Comparison of ENCODE assay signal across 9 mouse cellular contexts in genomic region chr6:137205662-137206400, GRCm38 (mm10). TPM values are rescaled to one million over a fixed set of nuclear protein-coding genes. Genes with fewer than 3 reads are reported as not detected.
DNase-seq lines count a peak whose midpoint lies in the region; ATAC-seq lines count a peak whose summit lies in the region.
"Had no signal": no experiment of that assay in that cellular context is flagged by ENCODE, and none has a peak within 500 bp of the region (broad histone marks: within the 10 kb centered on the region; RNA-seq: fewer than 3 reads in every experiment).

No protein-coding gene starts in this region.

- 0 out of 2 replicates have a peak, but pooled peaks cover 4% of the 10 kb centered on the region for H3K9me3 ChIP-seq in intestine, embryonic 14.5 days (ENCODE audit: control insufficient read depth, low read length)
- H3K9me3 ChIP-seq in intestine, embryonic 15.5 days, result no peaks in the 10 kb centered on the region
- no peaks in the 10 kb centered on the region for H3K9me3 ChIP-seq in forebrain, embryonic 12.5 days
- no peaks in the 10 kb centered on the region for H3K9me3 ChIP-seq in midbrain, embryonic 15.5 days

- no peaks in the 10 kb centered on the region for H3K4me1 ChIP-seq in intestine, embryonic 14.5 days (replicated peaks; ENCODE audit: control insufficient read depth, insufficient read depth, low read length)
- no peaks in the 10 kb centered on the region for H3K4me1 ChIP-seq in intestine, embryonic 15.5 days (replicated peaks)
- H3K4me1 ChIP-seq in forebrain, embryonic 12.5 days, result no peaks in the 10 kb centered on the region
- H3K4me1 ChIP-seq in midbrain, embryonic 15.5 days, result no peaks in the 10 kb centered on the region
- H3K4me1 ChIP-seq: megakaryocyte, embryonic 14.5 days had no signal

- no peak overlapping the region for H3K27ac ChIP-seq in intestine, embryonic 14.5 days (ENCODE audit: low read depth)
- H3K27ac ChIP-seq in intestine, embryonic 15.5 days, result no peak overlapping the region
- no peak overlapping the region for H3K27ac ChIP-seq in forebrain, embryonic 12.5 days
- no peak overlapping the region for H3K27ac ChIP-seq in midbrain, embryonic 15.5 days

- H3K9ac ChIP-seq in intestine, embryonic 14.5 days (ENCODE audit: low read length), result no peak overlapping the region
- no peak overlapping the region for H3K9ac ChIP-seq in intestine, embryonic 15.5 days
- H3K9ac ChIP-seq in forebrain, embryonic 12.5 days, result no peak overlapping the region
- H3K9ac ChIP-seq in midbrain, embryonic 15.5 days, result no peak overlapping the region

- no peaks in the 10 kb centered on the region for H3K36me3 ChIP-seq in intestine, embryonic 14.5 days (ENCODE audit: control insufficient read depth, insufficient read depth, low read length)
- no peaks in the 10 kb centered on the region for H3K36me3 ChIP-seq in intestine, embryonic 15.5 days
- H3K36me3 ChIP-seq in forebrain, embryonic 12.5 days (replicated peaks), result no peaks in the 10 kb centered on the region
- H3K36me3 ChIP-seq in midbrain, embryonic 15.5 days (replicated peaks), result no peaks in the 10 kb centered on the region

- ATAC-seq in intestine, embryonic 14.5 days (replicated peaks; ENCODE audit: low FRiP score, low TSS enrichment, low read depth), result no peak
- no peak for ATAC-seq in intestine, embryonic 15.5 days
- peak; percentile 33; the same call in 1 of the 2 replicates for ATAC-seq in forebrain, embryonic 12.5 days (ENCODE audit: low FRiP score)
- peak; percentile 80 for ATAC-seq in midbrain, embryonic 15.5 days (replicated peaks)

- H3K27me3 ChIP-seq in intestine, embryonic 14.5 days (replicated peaks; ENCODE audit: control insufficient read depth, insufficient read depth, low read length), result no peaks in the 10 kb centered on the region
- H3K27me3 ChIP-seq in intestine, embryonic 15.5 days (replicated peaks), result no peaks in the 10 kb centered on the region
- no peaks in the 10 kb centered on the region for H3K27me3 ChIP-seq in forebrain, embryonic 12.5 days
- H3K27me3 ChIP-seq in midbrain, embryonic 15.5 days (replicated peaks), result no peaks in the 10 kb centered on the region
- H3K27me3 ChIP-seq: megakaryocyte, embryonic 14.5 days had no signal

- H3K4me2 ChIP-seq in intestine, embryonic 14.5 days (ENCODE audit: low read length), result no peak overlapping the region
- no peak overlapping the region for H3K4me2 ChIP-seq in intestine, embryonic 15.5 days (replicated peaks)
- no peak overlapping the region for H3K4me2 ChIP-seq in forebrain, embryonic 12.5 days
- no peak overlapping the region for H3K4me2 ChIP-seq in midbrain, embryonic 15.5 days

- H3K4me3 ChIP-seq in intestine, embryonic 14.5 days (ENCODE audit: low read depth, low read length), result no peak overlapping the region
- no peak overlapping the region for H3K4me3 ChIP-seq in intestine, embryonic 15.5 days (replicated peaks)
- no peak overlapping the region for H3K4me3 ChIP-seq in forebrain, embryonic 12.5 days (replicated peaks)
- no peak overlapping the region for H3K4me3 ChIP-seq in midbrain, embryonic 15.5 days
- H3K4me3 ChIP-seq: megakaryocyte, embryonic 14.5 days had no signal

- 55% methylated on average over 11 of the region's 11 CpGs for WGBS in intestine, embryonic 14.5 days
- WGBS in intestine, embryonic 15.5 days, result 58% methylated on average over 11 of the region's 11 CpGs
- 59% methylated on average over 11 of the region's 11 CpGs for WGBS in forebrain, embryonic 12.5 days
- 56% methylated on average over 11 of the region's 11 CpGs for WGBS in midbrain, embryonic 15.5 days

- peak; percentile 33 for DNase-seq in intestine, embryonic 14.5 days (ENCODE audit: low spot score)
- peak; percentile 15 for DNase-seq in right cerebral cortex, adult 18-20 months
- DNase-seq in right cerebral cortex, postnatal 4 days, result no peak
- DNase-seq in natural killer cell, adult 2 months (ENCODE audit: low spot score in 2 of 2), result no peak
- no peak for DNase-seq in spleen, postnatal 36 days (ENCODE audit: low spot score in 2 of 2)

RNA-seq across cellular contexts. Expression of gene Rerg, which starts 35.5 kb away (rescaled TPM):
- 25.3 and 28.8 TPM in 2 replicates for polyA plus RNA-seq in intestine, embryonic 14.5 days (2014; fragmentation: Nextera tagmentation; extraction: Ambion mirVana)
- 19.6 and 22.7 TPM in 2 replicates for polyA plus RNA-seq in intestine, embryonic 15.5 days (2015; fragmentation: Nextera tagmentation; extraction: Ambion mirVana)
- 3.9 and 4.2 TPM in 2 replicates for polyA plus RNA-seq in forebrain, embryonic 12.5 days (2016; fragmentation: Nextera tagmentation; extraction: Ambion mirVana)
- 5.6 and 5.7 TPM in 2 replicates for polyA plus RNA-seq in midbrain, embryonic 15.5 days (2015; fragmentation: Nextera tagmentation; extraction: Ambion mirVana)

RNA-seq across cellular contexts. Expression of gene Ptpro, which starts 46.3 kb away (rescaled TPM):
- 3.4 and 3.6 TPM in 2 replicates for polyA plus RNA-seq in intestine, embryonic 14.5 days (2014; fragmentation: Nextera tagmentation; extraction: Ambion mirVana)
- polyA plus RNA-seq in intestine, embryonic 15.5 days (2015; fragmentation: Nextera tagmentation; extraction: Ambion mirVana), result 2.4 and 2.5 TPM in 2 replicates
- 23.2 and 26.4 TPM in 2 replicates for polyA plus RNA-seq in forebrain, embryonic 12.5 days (2016; fragmentation: Nextera tagmentation; extraction: Ambion mirVana)
- polyA plus RNA-seq in midbrain, embryonic 15.5 days (2015; fragmentation: Nextera tagmentation; extraction: Ambion mirVana), result 71.4 and 77.0 TPM in 2 replicates

Comparison
In these comparisons a context has a peak if more than half of its experiments do, and no peak if none do; other contexts are left out.
1. DNase-seq: peak in intestine, embryonic 14.5 days (single experiment) and right cerebral cortex, adult 18-20 months (single experiment); none in right cerebral cortex, postnatal 4 days (single experiment), natural killer cell, adult 2 months (0 of 2) and spleen, postnatal 36 days (0 of 2).
2. ATAC-seq: peak in forebrain, embryonic 12.5 days (single experiment) and midbrain, embryonic 15.5 days (single experiment); none in intestine, embryonic 14.5 days (single experiment) and intestine, embryonic 15.5 days (single experiment).